Mouse (Mus musculus): ENCODE data around the gene Cpeb4. TPM values are rescaled to one million over a fixed set of nuclear protein-coding genes. Genes with fewer than 3 reads are reported as not detected.

Gene Cpeb4
- polyA plus RNA-seq, 1 experiment from 2014 or later = 20.8 TPM

- WGBS = 15% methylated on average over 15 of the region's 15 CpGs
- peak overlapping the region; percentile 54 for H3K4me3 ChIP-seq (replicated peaks; ENCODE audit: low read length)
- H3K27ac ChIP-seq (ENCODE audit: low read length) = peak overlapping the region; percentile 46
- peaks cover 14% of the 10 kb centered on the region for H3K4me1 ChIP-seq (replicated peaks; ENCODE audit: control insufficient read depth, insufficient read depth, low read length)
- H3K9ac ChIP-seq (replicated peaks; ENCODE audit: low read depth, low read length) = peak overlapping the region; percentile 58
- H3K9me3 ChIP-seq (ENCODE audit: control insufficient read depth, low read length) = no peaks in the 10 kb centered on the region
- no peaks in the 10 kb centered on the region for H3K36me3 ChIP-seq (ENCODE audit: control insufficient read depth, insufficient read depth)
- peak; percentile 63 for ATAC-seq
- no peaks in the 10 kb centered on the region for H3K27me3 ChIP-seq (replicated peaks; ENCODE audit: control insufficient read depth, insufficient read depth, low read length)
- H3K4me2 ChIP-seq (ENCODE audit: low read length) = peak overlapping the region; percentile 52
Observed at GRCm38 (mm10) chr11:31948462-31949330, 76.7 kb downstream of the Cpeb4 start.

GRCm38 (mm10) chr11:31949331-31949785, 77.3 kb downstream of the Cpeb4 start:
- 3% methylated on average over 17 of the region's 17 CpGs for WGBS

GRCm38 (mm10) chr11:31960071-31960470, 88.1 kb downstream of the Cpeb4 start:
- no peak overlapping the region for H3K4me2 ChIP-seq (ENCODE audit: low read length)
- no peak overlapping the region for H3K27ac ChIP-seq (ENCODE audit: low read length)
- no peak overlapping the region for H3K9ac ChIP-seq (replicated peaks; ENCODE audit: low read depth, low read length)
- H3K4me1 ChIP-seq (replicated peaks; ENCODE audit: control insufficient read depth, insufficient read depth, low read length) = no peaks in the 10 kb centered on the region
- H3K4me3 ChIP-seq (replicated peaks; ENCODE audit: low read length) = no peak overlapping the region
- no peaks in the 10 kb centered on the region for H3K9me3 ChIP-seq (ENCODE audit: control insufficient read depth, low read length)
- no peaks in the 10 kb centered on the region for H3K36me3 ChIP-seq (ENCODE audit: control insufficient read depth, insufficient read depth)
- no peak for ATAC-seq
- H3K27me3 ChIP-seq (replicated peaks; ENCODE audit: control insufficient read depth, insufficient read depth, low read length) = no peaks in the 10 kb centered on the region

More at GRCm38 (mm10) chr11:31949331-31949785, 77.3 kb downstream of the Cpeb4 start:
- H3K4me1 ChIP-seq (replicated peaks; ENCODE audit: control insufficient read depth, insufficient read depth, low read length) = peaks cover 14% of the 10 kb centered on the region
- H3K4me2 ChIP-seq (ENCODE audit: low read length) = peak overlapping the region; percentile 52
- H3K36me3 ChIP-seq (ENCODE audit: control insufficient read depth, insufficient read depth) = no peaks in the 10 kb centered on the region
- no peaks in the 10 kb centered on the region for H3K9me3 ChIP-seq (ENCODE audit: control insufficient read depth, low read length)
- H3K27ac ChIP-seq (ENCODE audit: low read length) = peak overlapping the region; percentile 46
- peak overlapping the region; percentile 58 for H3K9ac ChIP-seq (replicated peaks; ENCODE audit: low read depth, low read length)
- peak overlapping the region; percentile 54 for H3K4me3 ChIP-seq (replicated peaks; ENCODE audit: low read length)
- H3K27me3 ChIP-seq (replicated peaks; ENCODE audit: control insufficient read depth, insufficient read depth, low read length) = no peaks in the 10 kb centered on the region
- ATAC-seq = peak; percentile 89

- Histone ChIP-seq H3K27ac (ENCODE audit: low read length) (no peak overlapping the region), H3K4me1 (replicated peaks; ENCODE audit: control insufficient read depth, insufficient read depth, low read length) (no peaks in the 10 kb centered on the region), H3K9ac (replicated peaks; ENCODE audit: low read depth, low read length) (no peak overlapping the region), H3K4me2 (ENCODE audit: low read length) (no peak overlapping the region), H3K36me3 (ENCODE audit: control insufficient read depth, insufficient read depth) (no peaks in the 10 kb centered on the region), H3K9me3 (ENCODE audit: control insufficient read depth, low read length) (no peaks in the 10 kb centered on the region), H3K4me3 (replicated peaks; ENCODE audit: low read length) (no peak overlapping the region), H3K27me3 (replicated peaks; ENCODE audit: control insufficient read depth, insufficient read depth, low read length) (no peaks in the 10 kb centered on the region)
- no peak for ATAC-seq
- WGBS = 95% methylated on average over 1 of the region's 1 CpGs
Observed at GRCm38 (mm10) chr11:31963993-31964392, 92.0 kb downstream of the Cpeb4 start.

GRCm38 (mm10) chr11:31965256-31966134, 93.5 kb downstream of the Cpeb4 start, which contains the start of gene 4930524B15Rik:
4930524B15Rik (plus strand) TSS chr11:31965592.
- Histone ChIP-seq H3K9ac (replicated peaks; ENCODE audit: low read depth, low read length) (peak within 1 kb of the TSS; percentile 16; the same call in 1 of the 2 replicates), H3K9me3 (ENCODE audit: control insufficient read depth, low read length) (no peaks in the 10 kb centered on the region), H3K36me3 (ENCODE audit: control insufficient read depth, insufficient read depth) (no peaks in the 10 kb centered on the region), H3K4me2 (ENCODE audit: low read length) (peak within 1 kb of the TSS; percentile 25), H3K4me3 (replicated peaks; ENCODE audit: low read length) (peak within 1 kb of the TSS; percentile 26), H3K27me3 (replicated peaks; ENCODE audit: control insufficient read depth, insufficient read depth, low read length) (no peaks in the 10 kb centered on the region), H3K4me1 (replicated peaks; ENCODE audit: control insufficient read depth, insufficient read depth, low read length) (no peaks in the 10 kb centered on the region; the same call in 1 of the 2 replicates), H3K27ac (ENCODE audit: low read length) (no peak within 1 kb of the TSS)
- ATAC-seq = peak; percentile 57
- 49% methylated on average over 49 of the region's 49 CpGs for WGBS

- Histone ChIP-seq H3K4me1 (replicated peaks; ENCODE audit: control insufficient read depth, insufficient read depth, low read length) (no peaks in the 10 kb centered on the region; the same call in 1 of the 2 replicates), H3K27me3 (replicated peaks; ENCODE audit: control insufficient read depth, insufficient read depth, low read length) (no peaks in the 10 kb centered on the region), H3K27ac (ENCODE audit: low read length) (no peak overlapping the region), H3K9me3 (ENCODE audit: control insufficient read depth, low read length) (no peaks in the 10 kb centered on the region), H3K4me3 (replicated peaks; ENCODE audit: low read length) (no peak overlapping the region), H3K9ac (replicated peaks; ENCODE audit: low read depth, low read length) (no peak overlapping the region), H3K36me3 (ENCODE audit: control insufficient read depth, insufficient read depth) (no peaks in the 10 kb centered on the region), H3K4me2 (ENCODE audit: low read length) (no peak overlapping the region)
- 85% methylated on average over 4 of the region's 4 CpGs for WGBS
- ATAC-seq = no peak
Observed at GRCm38 (mm10) chr11:31974132-31974531, 102.1 kb downstream of the Cpeb4 start.

GRCm38 (mm10) chr11:31974826-31975225, 102.8 kb downstream of the Cpeb4 start:
- 68% methylated on average over 8 of the region's 8 CpGs for WGBS
- no peak overlapping the region for H3K4me3 ChIP-seq (replicated peaks; ENCODE audit: low read length)
- no peak for ATAC-seq

GRCm38 (mm10) chr11:31975678-31976077, 103.7 kb downstream of the Cpeb4 start:
- H3K27me3 ChIP-seq (replicated peaks; ENCODE audit: control insufficient read depth, insufficient read depth, low read length) = no peaks in the 10 kb centered on the region
- H3K9ac ChIP-seq (replicated peaks; ENCODE audit: low read depth, low read length) = no peak overlapping the region
- H3K4me3 ChIP-seq (replicated peaks; ENCODE audit: low read length) = no peak overlapping the region
- H3K4me2 ChIP-seq (ENCODE audit: low read length) = no peak overlapping the region
- no peak overlapping the region for H3K27ac ChIP-seq (ENCODE audit: low read length)
- H3K36me3 ChIP-seq (ENCODE audit: control insufficient read depth, insufficient read depth) = no peaks in the 10 kb centered on the region
- WGBS = 91% methylated on average over 5 of the region's 5 CpGs
- H3K9me3 ChIP-seq (ENCODE audit: control insufficient read depth, low read length) = peaks cover 3% of the 10 kb centered on the region; the same call in 1 of the 2 replicates
- no peaks in the 10 kb centered on the region for H3K4me1 ChIP-seq (replicated peaks; ENCODE audit: control insufficient read depth, insufficient read depth, low read length)
- ATAC-seq = no peak

More at GRCm38 (mm10) chr11:31974826-31975225, 102.8 kb downstream of the Cpeb4 start:
- Histone ChIP-seq H3K9ac (replicated peaks; ENCODE audit: low read depth, low read length) (no peak overlapping the region), H3K9me3 (ENCODE audit: control insufficient read depth, low read length) (peaks cover under 1% of the 10 kb centered on the region; the same call in 1 of the 2 replicates), H3K36me3 (ENCODE audit: control insufficient read depth, insufficient read depth) (no peaks in the 10 kb centered on the region), H3K4me1 (replicated peaks; ENCODE audit: control insufficient read depth, insufficient read depth, low read length) (no peaks in the 10 kb centered on the region), H3K4me2 (ENCODE audit: low read length) (no peak overlapping the region), H3K27ac (ENCODE audit: low read length) (no peak overlapping the region), H3K27me3 (replicated peaks; ENCODE audit: control insufficient read depth, insufficient read depth, low read length) (no peaks in the 10 kb centered on the region)

- Histone ChIP-seq H3K4me2 (ENCODE audit: low read length) (no peak overlapping the region), H3K4me1 (replicated peaks; ENCODE audit: control insufficient read depth, insufficient read depth, low read length) (no peaks in the 10 kb centered on the region), H3K9me3 (ENCODE audit: control insufficient read depth, low read length) (peaks cover 3% of the 10 kb centered on the region; the same call in 1 of the 2 replicates), H3K27me3 (replicated peaks; ENCODE audit: control insufficient read depth, insufficient read depth, low read length) (no peaks in the 10 kb centered on the region), H3K36me3 (ENCODE audit: control insufficient read depth, insufficient read depth) (no peaks in the 10 kb centered on the region), H3K4me3 (replicated peaks; ENCODE audit: low read length) (no peak overlapping the region), H3K9ac (replicated peaks; ENCODE audit: low read depth, low read length) (no peak overlapping the region), H3K27ac (ENCODE audit: low read length) (no peak overlapping the region)
- no peak for ATAC-seq
- WGBS = 76% methylated on average over 5 of the region's 5 CpGs
Observed at GRCm38 (mm10) chr11:31976137-31976536, 104.1 kb downstream of the Cpeb4 start.

All from forebrain, embryonic 16.5 days (tissue).